Mouse (Mus musculus) kidney, adult 2 months (tissue): Measurements from ENCODE around the gene Apod.

Source experiments
- CTCF ChIP-seq: fragments of 200-500 bp; conservative IDR thresholded peaks from 2 replicates; pipeline ENCODE4 v1.5.1; 2011; ENCODE audit warnings: low read depth, mild to moderate bottlenecking, control low read depth, low read length, moderate library complexity, mixed read lengths; ENCODE audit not compliant: insufficient read depth, insufficient read length
- POLR2A ChIP-seq: fragments of 200-500 bp; IDR thresholded peaks from one replicate; pipeline ENCODE4 v1.6.1; 2011; ENCODE audit warnings: low read depth, low read length, control low read depth

- TF ChIP-seq CTCF: no peak
- TF ChIP-seq POLR2A: no peak
Observed at GRCm38 (mm10) chr16:31327430-31327829, 12.8 kb upstream of the Apod start.
